Mouse (Mus musculus) forebrain, embryonic 15.5 days (tissue): ENCODE results near the gene Zfp758. TPM values are rescaled to one million over a fixed set of nuclear protein-coding genes. Genes with fewer than 3 reads are reported as not detected.
"Not testable (repeated sequence)": the region's sequence is repeated elsewhere in the genome, so short reads cannot be mapped to it uniquely, and the experiment has no call there.

Experiments
- ATAC-seq: fragments of 200-750 bp; cut with Nextera tagmentation; replicated peaks from 2 replicates; pipeline ENCODE4 v1.8.0; 2017; ENCODE audit warnings: mild to moderate bottlenecking, moderate TSS enrichment, moderate library complexity
- H3K27ac ChIP-seq: fragments of 300-500 bp; sonication (generic); replicated peaks from 2 replicates; pipeline ENCODE4 v1.5.1; 2015; ENCODE audit warnings: mild to moderate bottlenecking, inconsistent platforms
- H3K27me3 ChIP-seq: fragments of 300-500 bp; sonication (generic); 2 replicates; pipeline ENCODE4 v1.6.1; 2015; ENCODE audit warnings: inconsistent platforms
- H3K36me3 ChIP-seq: fragments of 300-500 bp; sonication (generic); 2 replicates; pipeline ENCODE4 v1.6.1; 2015; ENCODE audit warnings: mild to moderate bottlenecking, inconsistent platforms
- H3K4me1 ChIP-seq: fragments of 300-500 bp; sonication (generic); 2 replicates; pipeline ENCODE4 v1.6.1; 2015; ENCODE audit warnings: inconsistent platforms
- H3K4me2 ChIP-seq: fragments of 300-500 bp; sonication (generic); replicated peaks from 2 replicates; pipeline ENCODE4 v1.6.1; 2015; ENCODE audit warnings: mild to moderate bottlenecking, inconsistent platforms
- H3K4me3 ChIP-seq: fragments of 300-500 bp; sonication (generic); 2 replicates; pipeline ENCODE4 v1.5.1; 2015; ENCODE audit warnings: mild to moderate bottlenecking, inconsistent platforms
- H3K9ac ChIP-seq: fragments of 300-500 bp; sonication (generic); replicated peaks from 2 replicates; pipeline ENCODE4 v1.6.1; 2015; ENCODE audit warnings: mild to moderate bottlenecking, inconsistent platforms
- H3K9me3 ChIP-seq: fragments of 300-500 bp; sonication (generic); 2 replicates; pipeline ENCODE4 v1.6.1; 2016; ENCODE audit warnings: inconsistent platforms
- WGBS: fragments of 180-500 bp; shearing (Covaris S2); methylation state at CpG from one replicate; pipeline ENCODE4 v1.1.7; 2015; ENCODE audit warnings: mixed read lengths; 5-methylcytosine and 5-hydroxymethylcytosine counted together
- polyA plus RNA-seq: library from polyadenylated mRNA; unstranded; fragments of >200 nt; fragmentation: Nextera tagmentation; extraction: Ambion mirVana; gene quantifications from 2 replicates; pipeline ENCODE4 v1.2.1, GENCODE M21; 2015

Gene Zfp758
- 8.4 and 8.8 TPM in 2 replicates for polyA plus RNA-seq

DNA sequence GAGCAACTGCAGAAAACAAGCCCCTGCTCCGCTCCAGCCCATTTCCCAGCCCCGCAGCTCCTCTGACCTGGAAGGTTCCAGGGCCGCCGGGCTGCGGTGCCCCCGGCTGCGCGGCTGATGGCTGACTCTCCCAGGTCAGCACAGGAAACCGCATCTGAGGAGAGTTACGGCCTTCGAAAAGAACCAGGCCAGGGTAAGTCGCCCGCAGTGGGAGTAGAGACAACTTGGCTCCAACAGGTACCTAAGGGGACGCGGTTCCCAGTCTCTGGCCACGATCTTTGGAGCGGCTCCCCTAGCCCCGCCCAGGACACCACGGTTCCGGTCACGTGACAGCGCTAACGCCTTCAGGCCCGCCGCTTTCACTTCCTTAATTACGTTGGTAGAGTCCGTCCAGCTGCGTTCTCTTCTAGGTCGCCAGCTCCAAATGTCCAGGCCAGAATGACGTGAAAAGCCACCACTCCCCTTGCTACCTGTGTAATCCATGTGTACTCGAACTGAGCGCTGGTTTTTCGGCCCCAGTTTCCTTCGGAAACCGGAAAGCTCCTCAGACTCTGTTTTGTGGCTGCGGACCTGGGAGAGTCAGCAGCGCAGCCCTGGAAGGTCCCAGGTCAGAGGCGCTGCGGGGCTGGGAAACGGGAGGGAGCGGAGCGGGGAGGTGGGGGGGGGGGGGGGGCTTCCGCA lies at the start of gene Zfp758, which contains the start of gene Zfp944:
Zfp758 (plus strand) TSS at position 353 of the 681 bp plus-strand sequence.
Zfp944 (minus strand) TSS at position 300 of the 681 bp plus-strand sequence.
- not testable (repeated sequence) for H3K9me3 ChIP-seq, H3K27me3 ChIP-seq
- under 1% methylated on average over 31 of the region's 43 CpGs for WGBS
- Histone ChIP-seq H3K36me3 (peaks cover 11% of the 10 kb centered on the region), H3K9ac (peak within 1 kb of the TSS; percentile 64), H3K4me2 (peak within 1 kb of the TSS; percentile 62), H3K27ac (peak within 1 kb of the TSS; percentile 62), H3K4me1 (peaks cover 20% of the 10 kb centered on the region), H3K4me3 (peak within 1 kb of the TSS; percentile 60)
- ATAC-seq: peak; percentile 97

DNA sequence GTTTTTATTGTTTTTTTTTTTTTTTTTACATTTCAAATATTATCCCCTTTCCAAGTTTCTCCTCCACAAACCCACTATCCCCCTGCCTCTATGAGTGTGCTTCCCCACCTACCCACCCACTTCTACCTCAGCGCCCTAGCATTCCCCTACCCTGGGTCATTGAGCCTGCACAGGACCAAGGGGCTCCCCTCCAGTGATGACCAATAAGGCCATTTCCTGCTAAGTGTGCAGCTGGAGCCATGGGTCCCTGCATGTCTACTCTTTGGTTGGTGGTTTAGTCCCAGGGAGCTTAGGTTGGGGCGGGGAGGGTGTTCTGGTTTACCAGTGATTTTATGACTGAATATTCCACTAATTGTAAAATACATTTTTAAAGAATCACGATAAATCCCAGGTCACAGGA lies 47.0 kb upstream of the Zfp758 start:
- ATAC-seq: peak; percentile 76
- not testable (repeated sequence) for H3K9me3 ChIP-seq, H3K4me1 ChIP-seq, H3K27me3 ChIP-seq, H3K36me3 ChIP-seq
- WGBS: 0% methylated on average over 3 of the region's 3 CpGs
- Histone ChIP-seq H3K27ac (peak overlapping the region; percentile 65), H3K4me2 (peak overlapping the region; percentile 55), H3K9ac (peak overlapping the region; percentile 64), H3K4me3 (peak overlapping the region; percentile 71)

DNA sequence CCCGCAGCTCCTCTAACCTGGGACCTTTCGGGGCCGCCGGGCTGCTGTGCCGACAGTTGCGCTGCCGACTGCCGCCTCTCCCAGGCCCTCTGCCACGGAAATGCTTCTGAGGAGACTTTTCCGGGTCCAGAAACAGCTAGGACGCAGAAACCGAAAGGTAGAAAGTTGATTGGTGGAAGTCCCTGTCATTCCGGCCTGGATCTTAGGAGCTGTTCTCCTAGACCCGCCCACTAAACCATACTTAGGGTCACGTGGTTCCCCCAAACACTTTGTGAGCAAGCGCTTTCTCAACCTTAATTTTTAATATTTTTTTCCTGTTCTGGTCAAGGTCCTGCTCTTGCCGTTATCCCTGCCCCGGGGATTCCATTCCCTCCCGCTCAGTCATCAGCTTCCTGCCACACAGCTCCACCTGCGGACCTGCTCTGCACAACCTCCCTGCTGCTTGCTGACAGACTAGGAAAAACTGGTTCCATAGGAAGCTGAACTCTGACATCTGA lies 46.5 kb upstream of the Zfp758 start, which contains the start of gene CT030661.1:
CT030661.1 (minus strand) TSS at position 108 of the 497 bp plus-strand sequence.
- H3K9me3 ChIP-seq, H3K27me3 ChIP-seq, H3K4me1 ChIP-seq, H3K36me3 ChIP-seq: not testable (repeated sequence)
- H3K4me3 ChIP-seq: peak within 1 kb of the TSS; percentile 71
- peak within 1 kb of the TSS; percentile 65 for H3K27ac ChIP-seq
- ATAC-seq: peak; percentile 99
- 0% methylated on average over 20 of the region's 20 CpGs for WGBS
- H3K9ac ChIP-seq: peak within 1 kb of the TSS; percentile 64
- peak within 1 kb of the TSS; percentile 55 for H3K4me2 ChIP-seq

DNA sequence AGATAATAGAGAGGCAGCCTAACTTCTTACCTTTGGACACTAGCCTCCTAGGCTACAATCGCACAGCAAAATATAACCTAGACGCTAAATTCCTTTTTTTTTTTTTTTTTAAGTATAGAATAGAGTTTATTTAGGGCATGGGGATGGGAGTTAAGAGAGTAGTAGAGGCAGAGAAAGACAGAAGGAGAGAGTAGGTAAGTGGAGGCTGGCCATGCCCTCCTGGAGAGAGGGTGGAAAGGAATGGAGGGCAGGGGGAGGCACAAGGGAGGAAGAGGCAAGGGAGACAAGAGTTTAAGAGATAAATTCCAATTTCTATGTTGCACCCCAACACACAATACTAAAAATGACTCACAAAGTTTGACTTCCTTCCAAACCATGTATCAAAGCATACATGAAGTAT lies 46.0 kb upstream of the Zfp758 start:
- not testable (repeated sequence) for H3K36me3 ChIP-seq, H3K27ac ChIP-seq, H3K27me3 ChIP-seq, H3K9me3 ChIP-seq, H3K4me1 ChIP-seq
- ATAC-seq: peak; percentile 17; the same call in 1 of the 2 replicates
- H3K4me2 ChIP-seq: peak overlapping the region; percentile 55
- 18% methylated on average over 2 of the region's 2 CpGs for WGBS
- H3K9ac ChIP-seq: peak overlapping the region; percentile 64
- H3K4me3 ChIP-seq: peak overlapping the region; percentile 71

DNA sequence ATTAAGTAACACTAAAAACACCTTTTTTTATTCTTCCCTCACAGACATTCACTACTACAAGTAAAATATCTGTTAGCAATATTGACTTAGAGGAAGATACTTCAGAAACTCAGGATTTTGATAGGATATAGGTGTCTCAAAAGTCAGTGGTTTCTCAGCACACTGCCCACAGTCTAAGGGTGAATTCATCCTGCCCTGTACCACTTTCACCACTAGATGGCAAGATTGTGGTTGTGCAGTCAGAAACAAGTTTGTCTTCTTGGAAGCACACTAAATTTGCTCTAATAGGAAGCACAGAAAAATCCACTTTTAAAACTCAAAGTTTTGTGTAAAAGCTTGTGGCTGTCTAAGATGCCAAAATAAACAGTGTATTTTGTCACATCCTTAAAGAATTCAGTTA lies 8.5 kb upstream of the Zfp758 start:
- no peaks in the 10 kb centered on the region for H3K9me3 ChIP-seq
- peaks cover 41% of the 10 kb centered on the region for H3K36me3 ChIP-seq
- no peak overlapping the region for H3K4me3 ChIP-seq
- H3K27ac ChIP-seq: no peak overlapping the region
- H3K27me3 ChIP-seq: no peaks in the 10 kb centered on the region
- H3K4me2 ChIP-seq: no peak overlapping the region
- no peak for ATAC-seq
- no peaks in the 10 kb centered on the region for H3K4me1 ChIP-seq
- no peak overlapping the region for H3K9ac ChIP-seq

DNA sequence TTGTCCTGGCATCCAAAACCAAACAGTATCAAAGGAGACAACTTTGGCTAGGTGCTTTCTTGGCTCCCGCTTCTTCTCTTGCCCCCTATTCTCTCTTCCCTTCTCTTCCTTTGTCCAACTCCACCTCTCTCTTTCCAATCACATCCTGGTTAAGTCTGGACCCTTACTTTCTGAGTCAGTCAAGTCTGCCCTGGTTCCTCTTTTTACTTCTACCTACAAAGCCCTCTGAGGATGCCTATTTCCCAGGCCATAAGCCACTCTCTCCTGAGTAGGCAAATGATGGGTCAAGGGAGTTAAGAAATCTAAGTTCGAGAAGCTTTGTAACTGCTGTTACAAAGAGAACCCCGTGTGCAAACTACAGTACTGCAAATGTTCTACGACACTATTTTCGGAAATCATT lies 681 bp upstream of the Zfp758 start:
- H3K9me3 ChIP-seq: no peaks in the 10 kb centered on the region
- ATAC-seq: peak; percentile 12; the same call in 1 of the 2 replicates
- peak overlapping the region; percentile 64 for H3K9ac ChIP-seq
- peaks cover 13% of the 10 kb centered on the region for H3K36me3 ChIP-seq
- H3K27ac ChIP-seq: no peak overlapping the region
- H3K27me3 ChIP-seq: no peaks in the 10 kb centered on the region
- peak overlapping the region; percentile 62 for H3K4me2 ChIP-seq
- peaks cover 20% of the 10 kb centered on the region for H3K4me1 ChIP-seq
- 23% methylated on average over 5 of the region's 5 CpGs for WGBS
- H3K4me3 ChIP-seq: peak overlapping the region; percentile 60

DNA sequence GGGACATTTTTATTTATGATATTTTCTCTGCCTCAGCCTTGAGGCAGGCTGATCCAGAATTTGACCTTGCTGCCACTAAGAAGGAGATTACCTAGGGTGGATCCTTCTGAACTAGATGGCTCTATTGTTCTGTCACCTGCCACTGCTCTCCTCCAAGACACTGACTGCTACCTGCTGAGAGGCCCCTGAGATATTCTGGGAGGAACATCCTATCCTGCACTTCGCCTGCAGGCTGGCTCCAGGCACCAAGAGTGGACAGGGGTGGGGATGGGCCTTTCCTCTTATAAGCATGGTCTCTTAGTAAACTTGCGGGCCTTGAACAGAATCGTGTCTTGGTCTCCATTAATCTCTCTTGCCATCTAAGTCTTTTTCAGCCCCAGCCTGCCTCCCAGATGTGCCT lies 2.6 kb downstream of the Zfp758 start:
- peaks cover 20% of the 10 kb centered on the region for H3K4me1 ChIP-seq
- peaks cover 1% of the 10 kb centered on the region; the same call in 1 of the 2 replicates for H3K9me3 ChIP-seq
- 97% methylated on average over 3 of the region's 3 CpGs for WGBS
- H3K27ac ChIP-seq: no peak overlapping the region
- H3K4me2 ChIP-seq: no peak overlapping the region
- H3K9ac ChIP-seq: no peak overlapping the region
- no peaks in the 10 kb centered on the region for H3K27me3 ChIP-seq
- no peak overlapping the region for H3K4me3 ChIP-seq
- H3K36me3 ChIP-seq: peaks cover 12% of the 10 kb centered on the region
- ATAC-seq: no peak

DNA sequence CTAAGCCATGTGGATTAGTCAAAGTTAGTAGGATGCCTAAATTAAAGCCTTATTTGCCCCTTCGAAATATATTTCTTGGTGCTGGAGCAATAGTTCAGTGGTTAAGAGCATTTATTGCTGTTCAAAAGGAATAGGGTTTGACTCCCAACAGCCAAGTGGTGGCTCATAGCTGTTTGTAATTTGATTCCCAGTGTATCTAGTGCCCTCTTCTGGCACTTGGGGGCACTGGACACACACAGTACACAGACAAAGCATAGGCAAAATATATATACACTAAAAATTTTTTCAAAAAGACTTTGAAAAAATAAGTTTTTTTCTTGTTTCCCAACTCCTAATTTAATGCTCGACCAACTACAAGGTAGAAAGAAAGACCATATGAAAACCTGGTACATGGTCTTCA lies 49.5 kb downstream of the Zfp758 start:
- Histone ChIP-seq H3K4me1 (no peaks in the 10 kb centered on the region), H3K36me3 (no peaks in the 10 kb centered on the region), H3K27me3 (no peaks in the 10 kb centered on the region), H3K4me2 (no peak overlapping the region), H3K9me3 (no peaks in the 10 kb centered on the region), H3K27ac (no peak overlapping the region), H3K4me3 (no peak overlapping the region), H3K9ac (no peak overlapping the region)
- WGBS: 81% methylated on average over 2 of the region's 2 CpGs
- no peak for ATAC-seq

DNA sequence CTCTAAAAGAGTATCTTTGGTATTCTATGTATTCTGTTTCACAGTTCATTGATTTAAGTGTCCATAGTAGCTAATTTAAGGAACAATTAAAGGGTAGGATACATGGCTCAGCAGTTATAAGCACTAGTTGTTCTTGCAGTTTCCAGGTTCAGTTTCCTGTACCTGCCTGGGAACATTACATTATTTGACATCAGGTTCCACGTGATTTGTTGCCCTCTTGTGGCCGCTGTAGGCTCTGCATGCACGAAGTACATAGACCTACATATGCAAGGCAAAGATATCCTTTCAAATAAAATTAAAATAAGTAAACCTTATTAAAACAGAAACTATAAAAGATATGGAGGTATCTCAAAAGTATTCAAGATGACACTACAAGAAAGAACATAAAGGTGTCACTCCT lies 56.3 kb downstream of the Zfp758 start:
- Histone ChIP-seq H3K27ac (no peak overlapping the region), H3K4me2 (no peak overlapping the region), H3K9me3 (no peaks in the 10 kb centered on the region), H3K27me3 (no peaks in the 10 kb centered on the region), H3K9ac (no peak overlapping the region), H3K4me1 (no peaks in the 10 kb centered on the region), H3K36me3 (no peaks in the 10 kb centered on the region), H3K4me3 (no peak overlapping the region)
- WGBS: 1% methylated on average over 3 of the region's 3 CpGs
- peak; percentile 63 for ATAC-seq

DNA sequence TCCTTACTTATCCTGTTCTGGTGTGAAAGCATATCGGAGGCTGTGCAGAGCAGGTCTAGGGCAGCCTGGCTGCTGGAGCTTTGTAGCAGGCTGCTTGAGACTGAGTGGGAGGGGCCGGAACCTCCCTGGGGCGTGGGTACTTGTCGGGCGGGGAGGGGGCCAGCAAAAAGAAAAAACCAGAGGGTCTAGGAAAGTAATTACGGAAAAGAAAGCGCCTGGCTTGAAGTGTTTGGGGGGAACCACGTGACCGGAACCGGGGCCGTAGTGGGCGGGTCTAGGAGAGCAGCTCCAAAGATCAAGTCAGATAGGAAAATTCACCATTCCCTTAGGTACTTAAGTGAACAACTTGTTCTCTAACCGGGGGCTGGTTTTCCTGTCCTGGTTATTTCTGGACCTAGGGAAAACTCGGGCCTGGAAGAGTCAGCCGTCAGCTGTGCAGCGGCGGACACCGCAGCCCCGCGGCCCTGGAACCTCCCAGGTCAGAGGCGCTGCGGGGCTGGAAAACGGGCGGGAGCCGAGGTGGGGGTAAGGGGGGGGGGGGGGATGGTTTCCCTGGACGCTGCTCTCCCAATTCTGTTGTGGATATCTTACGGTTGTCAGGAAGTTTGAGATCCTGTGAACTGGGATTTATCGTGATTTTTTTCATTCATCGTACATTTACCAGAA lies 62.8 kb downstream of the Zfp758 start, which contains the start of gene Zfp946:
Zfp946 (plus strand) TSS at position 271 of the 666 bp plus-strand sequence.
- peak within 1 kb of the TSS; percentile 58 for H3K4me3 ChIP-seq
- H3K4me2 ChIP-seq: peak within 1 kb of the TSS; percentile 50
- ATAC-seq: peak; percentile 97
- no peaks in the 10 kb centered on the region for H3K27me3 ChIP-seq
- H3K9me3 ChIP-seq: no peaks in the 10 kb centered on the region
- peak within 1 kb of the TSS; percentile 83 for H3K27ac ChIP-seq
- WGBS: under 1% methylated on average over 29 of the region's 29 CpGs
- peaks cover 26% of the 10 kb centered on the region for H3K4me1 ChIP-seq
- H3K9ac ChIP-seq: peak within 1 kb of the TSS; percentile 57
- peaks cover under 1% of the 10 kb centered on the region; the same call in 1 of the 2 replicates for H3K36me3 ChIP-seq

DNA sequence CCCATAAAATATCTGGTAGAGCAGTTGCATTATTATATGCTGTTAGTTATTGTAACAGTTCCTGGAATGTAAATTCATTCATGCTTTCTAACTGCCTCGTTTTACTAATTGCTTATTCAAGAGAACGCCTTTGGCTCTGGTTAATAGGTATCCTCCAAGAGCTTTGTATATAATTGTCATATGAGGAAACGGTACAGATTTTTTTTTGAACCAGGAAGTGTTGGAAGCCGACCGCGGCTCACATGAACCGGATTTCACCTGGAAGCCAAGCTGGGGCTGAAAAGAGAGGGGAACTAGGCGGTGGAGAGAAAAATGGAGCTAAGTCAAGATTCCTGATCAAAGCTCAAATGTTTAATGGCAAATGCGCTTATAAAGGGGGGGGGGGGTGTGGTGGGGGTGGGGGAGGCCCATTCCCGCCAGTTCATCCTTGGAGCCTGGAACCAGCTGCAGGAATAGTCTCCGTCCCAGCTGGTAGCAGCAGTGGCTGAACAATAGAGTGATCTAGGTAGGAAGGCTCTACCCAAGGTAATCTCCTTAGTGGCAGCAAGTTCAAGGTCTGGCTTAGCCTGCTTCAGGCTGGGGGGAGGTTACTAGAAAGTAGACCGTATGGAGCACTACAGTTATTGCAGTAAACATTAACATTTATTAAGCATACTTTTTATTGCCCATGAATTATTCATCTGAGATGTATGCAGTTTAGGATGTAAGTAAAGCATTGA lies 63.5 kb downstream of the Zfp758 start:
- Histone ChIP-seq H3K9me3 (no peaks in the 10 kb centered on the region), H3K4me3 (peak overlapping the region; percentile 58), H3K27me3 (no peaks in the 10 kb centered on the region), H3K36me3 (peaks cover 3% of the 10 kb centered on the region; the same call in 1 of the 2 replicates), H3K9ac (peak overlapping the region; percentile 57), H3K4me1 (peaks cover 26% of the 10 kb centered on the region), H3K27ac (peak overlapping the region; percentile 83), H3K4me2 (peak overlapping the region; percentile 50)
- peak; percentile 42 for ATAC-seq
- WGBS: 2% methylated on average over 12 of the region's 12 CpGs
